Mouse (Mus musculus): ENCODE measurements at regions not wholly inside any gene's neighbourhood (a gene's known extent, or its start where the extent isn't known, plus 50 kb on each side); places are given as distances from the start of the nearest gene placed in this dataset.

DNA sequence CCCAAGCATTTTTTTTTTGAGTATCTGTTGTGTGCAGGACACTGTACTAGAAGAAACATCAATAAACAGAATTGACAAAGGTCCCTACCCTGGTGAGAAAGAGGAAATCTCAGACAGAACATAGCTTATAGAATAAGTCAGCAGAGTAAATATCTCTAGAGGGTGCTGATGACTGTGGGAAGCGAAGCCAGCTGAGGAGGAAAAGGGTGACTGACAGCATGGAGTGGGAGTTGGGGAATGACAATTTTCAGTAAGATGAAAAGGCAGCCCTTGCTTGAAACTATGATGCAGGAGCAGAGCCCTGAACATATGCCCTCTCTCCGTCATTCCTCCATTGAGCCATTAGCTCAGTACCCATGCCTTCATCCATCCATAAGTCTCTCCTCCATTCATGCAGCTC is 519.6 kb downstream of the Cdk5rap2 start:
- TF ChIP-seq HCFC1 (IDR thresholded peaks at IDR 0.05; ENCODE audit: borderline replicate concordance, insufficient read depth, low read length) (no peak), MAFK (IDR thresholded peaks at IDR 0.05; ENCODE audit: insufficient read depth, low read depth, low read length) (no peak), ZC3H11A (IDR thresholded peaks at IDR 0.05; ENCODE audit: borderline replicate concordance, low read depth, low read length) (no peak)

Measured in ES-E14 (cell line).